Mouse (Mus musculus): Measurements from ENCODE around the gene Sertm1. TPM values are rescaled to one million over a fixed set of nuclear protein-coding genes. Genes with fewer than 3 reads are reported as not detected.

Sertm1 gene
- polyA plus RNA-seq (2015; fragmentation: Nextera tagmentation; extraction: Ambion mirVana) = 0.83 and 1.4 TPM in 2 replicates

DNA sequence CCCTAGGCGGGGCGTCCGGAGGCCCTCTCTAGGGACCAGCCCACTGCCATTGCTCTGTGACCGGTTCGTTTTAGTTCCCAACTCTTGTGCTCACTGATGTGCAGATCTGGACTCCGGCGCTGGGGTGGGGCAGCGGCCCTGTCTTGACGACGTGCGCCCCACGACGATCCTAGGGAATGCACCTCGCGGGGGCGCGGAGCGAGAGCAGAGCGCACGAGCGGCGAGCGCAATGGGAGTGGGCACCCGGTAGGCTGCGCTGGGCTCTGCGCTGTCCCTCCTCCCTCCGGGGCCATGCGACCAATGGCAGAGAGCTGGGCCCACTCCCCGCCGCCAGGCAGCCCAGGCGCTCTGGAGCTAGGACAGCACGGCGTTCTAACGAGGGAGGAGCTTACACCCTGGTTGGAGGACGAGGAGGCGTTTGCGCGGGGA lies at the start of gene Sertm1:
TSS of gene Sertm1 (minus strand) at position 245 of the 429 bp plus-strand sequence.
- peak within 1 kb of the TSS; percentile 38 for H3K4me3 ChIP-seq (ENCODE audit: low read depth, low read length)
- WGBS = under 1% methylated on average over 38 of the region's 38 CpGs
- H3K27ac ChIP-seq (ENCODE audit: low read depth, low read length) = no peak within 1 kb of the TSS
- TF ChIP-seq CTCF (IDR thresholded peaks at IDR 0.05; ENCODE audit: low read depth) = peak; percentile 28; the same call in 1 of the 2 replicates
- H3K9me3 ChIP-seq (ENCODE audit: control insufficient read depth) = no peaks in the 10 kb centered on the region
- H3K36me3 ChIP-seq (ENCODE audit: control insufficient read depth, insufficient read depth) = no peaks in the 10 kb centered on the region
- H3K27me3 ChIP-seq (replicated peaks; ENCODE audit: control insufficient read depth, insufficient read depth, low read length) = peaks cover 22% of the 10 kb centered on the region; the same call in 1 of the 2 replicates
- ATAC-seq = 0 out of 2 replicates have a peak, but pooled peaks have one; percentile 16
- H3K4me2 ChIP-seq (replicated peaks; ENCODE audit: low read depth) = peak within 1 kb of the TSS; percentile 66
- H3K4me1 ChIP-seq (replicated peaks; ENCODE audit: control insufficient read depth, insufficient read depth, low read length) = no peaks in the 10 kb centered on the region
- H3K9ac ChIP-seq (ENCODE audit: low read depth, low read length) = no peak within 1 kb of the TSS

DNA sequence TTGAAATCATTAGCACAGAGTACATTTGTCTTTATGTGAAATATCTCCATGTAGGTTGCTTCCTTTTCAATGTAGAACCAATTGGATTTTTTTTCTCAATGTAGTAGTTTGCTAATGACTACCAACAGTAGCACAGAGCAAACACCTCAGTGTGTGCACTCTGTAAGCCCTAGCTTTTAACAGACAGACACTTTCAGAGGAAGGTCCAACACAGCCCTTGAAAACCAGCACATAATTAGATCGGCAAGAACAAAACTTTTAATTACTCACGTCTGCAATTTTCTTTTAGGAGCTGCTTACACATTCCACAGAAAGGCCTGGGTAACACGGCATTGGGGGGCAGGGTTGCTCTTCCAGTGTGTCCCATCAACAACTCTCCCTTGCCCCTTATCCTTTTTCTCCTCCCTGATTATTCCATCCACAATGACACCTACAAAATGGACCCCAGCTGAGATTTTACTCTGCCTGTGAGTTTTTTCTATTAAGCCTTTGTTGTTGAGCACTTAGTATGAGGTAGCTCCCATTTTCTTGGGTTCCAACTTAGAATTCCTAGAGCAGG lies 49.3 kb upstream of the Sertm1 start:
- 67% methylated on average over 3 of the region's 3 CpGs for WGBS
- H3K27me3 ChIP-seq (replicated peaks; ENCODE audit: control insufficient read depth, insufficient read depth, low read length) = no peaks in the 10 kb centered on the region
- TF ChIP-seq CTCF (IDR thresholded peaks at IDR 0.05; ENCODE audit: low read depth) = no peak

DNA sequence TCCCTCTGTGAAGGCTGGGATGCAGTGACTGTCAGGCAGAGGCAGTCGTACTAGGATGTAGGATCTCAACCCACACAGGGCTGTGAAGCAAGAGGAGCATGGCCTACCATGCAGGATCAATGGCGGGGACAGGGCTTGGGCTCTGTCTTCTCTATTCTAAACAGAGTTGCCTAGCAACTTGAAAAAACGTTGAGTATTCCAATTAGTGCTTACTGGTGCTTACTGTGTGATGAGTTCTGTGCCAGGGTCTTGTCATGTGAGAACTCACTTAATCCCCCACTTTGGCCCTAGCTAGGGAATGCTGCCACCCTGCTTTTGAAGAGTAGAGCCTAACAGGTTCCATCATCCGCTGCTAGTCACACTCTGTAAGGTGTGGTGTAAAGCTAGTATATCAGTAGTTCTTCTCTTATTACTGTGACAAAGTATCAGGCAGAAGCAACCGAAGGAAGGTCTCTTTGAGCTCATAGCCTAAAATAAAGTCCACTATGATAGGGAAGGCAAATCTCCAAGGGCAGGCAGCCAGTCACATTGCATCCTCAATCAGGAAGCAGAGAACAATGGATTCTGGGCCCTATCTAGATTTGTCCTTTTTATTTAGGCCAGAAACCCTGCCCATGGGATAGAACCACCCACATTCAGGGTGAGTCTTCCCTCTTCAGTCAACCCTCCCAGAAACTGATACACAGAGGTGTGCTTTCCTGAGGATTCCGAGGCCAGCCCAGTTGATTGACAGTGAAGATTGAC lies 27.6 kb upstream of the Sertm1 start:
- Histone ChIP-seq H3K9ac (ENCODE audit: low read depth, low read length) (no peak overlapping the region), H3K36me3 (ENCODE audit: control insufficient read depth, insufficient read depth) (no peaks in the 10 kb centered on the region), H3K4me3 (ENCODE audit: low read depth, low read length) (no peak overlapping the region), H3K4me1 (replicated peaks; ENCODE audit: control insufficient read depth, insufficient read depth, low read length) (no peaks in the 10 kb centered on the region), H3K27me3 (replicated peaks; ENCODE audit: control insufficient read depth, insufficient read depth, low read length) (no peaks in the 10 kb centered on the region), H3K9me3 (ENCODE audit: control insufficient read depth) (no peaks in the 10 kb centered on the region), H3K4me2 (replicated peaks; ENCODE audit: low read depth) (no peak overlapping the region), H3K27ac (ENCODE audit: low read depth, low read length) (no peak overlapping the region)
- TF ChIP-seq CTCF (IDR thresholded peaks at IDR 0.05; ENCODE audit: low read depth) = no peak
- WGBS = 62% methylated on average over 6 of the region's 6 CpGs
- ATAC-seq = no peak

More for the DNA sequence above, 49.3 kb upstream of the Sertm1 start:
- Histone ChIP-seq H3K4me3 (ENCODE audit: low read depth, low read length) (no peak overlapping the region), H3K36me3 (ENCODE audit: control insufficient read depth, insufficient read depth) (no peaks in the 10 kb centered on the region), H3K9me3 (ENCODE audit: control insufficient read depth) (no peaks in the 10 kb centered on the region), H3K27ac (ENCODE audit: low read depth, low read length) (no peak overlapping the region), H3K4me2 (replicated peaks; ENCODE audit: low read depth) (no peak overlapping the region), H3K4me1 (replicated peaks; ENCODE audit: control insufficient read depth, insufficient read depth, low read length) (no peaks in the 10 kb centered on the region), H3K9ac (ENCODE audit: low read depth, low read length) (no peak overlapping the region)
- no peak for ATAC-seq

DNA sequence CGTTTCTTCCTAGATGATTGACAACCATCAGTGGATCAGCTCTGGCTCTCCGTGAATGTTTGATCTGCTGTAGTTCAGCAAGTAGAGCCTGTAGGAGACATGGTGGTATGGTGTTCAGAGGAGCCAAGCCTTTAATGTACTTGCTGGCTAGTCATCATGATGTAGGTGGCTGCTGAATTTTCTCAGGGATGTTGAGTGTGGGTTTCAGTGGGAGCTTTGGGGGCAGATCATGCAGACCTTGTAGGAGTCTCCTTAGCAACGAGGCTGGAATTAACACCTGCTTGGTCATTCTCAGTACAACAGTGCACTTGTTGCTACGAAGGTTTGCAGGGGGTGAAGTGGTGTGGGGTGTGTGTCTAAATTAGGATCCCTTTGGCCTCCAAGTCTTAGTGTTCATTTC lies 18.8 kb upstream of the Sertm1 start:
- Histone ChIP-seq H3K4me2 (replicated peaks; ENCODE audit: low read depth) (no peak overlapping the region), H3K4me1 (replicated peaks; ENCODE audit: control insufficient read depth, insufficient read depth, low read length) (no peaks in the 10 kb centered on the region), H3K36me3 (ENCODE audit: control insufficient read depth, insufficient read depth) (no peaks in the 10 kb centered on the region), H3K4me3 (ENCODE audit: low read depth, low read length) (no peak overlapping the region), H3K9ac (ENCODE audit: low read depth, low read length) (no peak overlapping the region), H3K27me3 (replicated peaks; ENCODE audit: control insufficient read depth, insufficient read depth, low read length) (no peaks in the 10 kb centered on the region), H3K27ac (ENCODE audit: low read depth, low read length) (no peak overlapping the region), H3K9me3 (ENCODE audit: control insufficient read depth) (no peaks in the 10 kb centered on the region)
- ATAC-seq = no peak
- TF ChIP-seq CTCF (IDR thresholded peaks at IDR 0.05; ENCODE audit: low read depth) = no peak
- WGBS = 80% methylated on average over 4 of the region's 4 CpGs

DNA sequence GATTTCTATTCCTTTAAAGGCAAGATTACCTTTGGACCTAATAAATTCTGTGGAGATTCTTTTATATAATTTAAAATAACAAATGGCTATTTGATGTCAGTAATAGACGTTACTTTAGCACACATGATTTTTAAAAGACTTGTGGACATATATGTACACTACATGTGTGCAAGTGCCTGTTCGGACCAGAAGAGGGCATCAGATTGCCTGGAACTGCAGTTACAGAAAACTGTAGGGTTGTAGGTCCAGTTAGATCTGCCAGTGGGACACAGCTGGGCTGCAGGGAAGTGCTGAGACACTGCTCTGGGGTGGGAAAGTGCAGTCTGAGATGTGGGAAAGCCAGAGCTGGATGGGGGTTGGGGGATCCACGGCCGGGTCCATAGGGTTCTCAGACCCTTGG lies 16.9 kb upstream of the Sertm1 start:
- Histone ChIP-seq H3K9me3 (ENCODE audit: control insufficient read depth) (no peaks in the 10 kb centered on the region), H3K4me1 (replicated peaks; ENCODE audit: control insufficient read depth, insufficient read depth, low read length) (no peaks in the 10 kb centered on the region), H3K9ac (ENCODE audit: low read depth, low read length) (no peak overlapping the region), H3K36me3 (ENCODE audit: control insufficient read depth, insufficient read depth) (no peaks in the 10 kb centered on the region), H3K27me3 (replicated peaks; ENCODE audit: control insufficient read depth, insufficient read depth, low read length) (no peaks in the 10 kb centered on the region), H3K27ac (ENCODE audit: low read depth, low read length) (no peak overlapping the region), H3K4me2 (replicated peaks; ENCODE audit: low read depth) (no peak overlapping the region), H3K4me3 (ENCODE audit: low read depth, low read length) (no peak overlapping the region)
- no peak for ATAC-seq
- peak; percentile 19; the same call in 1 of the 2 replicates for TF ChIP-seq CTCF (IDR thresholded peaks at IDR 0.05; ENCODE audit: low read depth)
- WGBS = 88% methylated on average over 4 of the region's 4 CpGs

DNA sequence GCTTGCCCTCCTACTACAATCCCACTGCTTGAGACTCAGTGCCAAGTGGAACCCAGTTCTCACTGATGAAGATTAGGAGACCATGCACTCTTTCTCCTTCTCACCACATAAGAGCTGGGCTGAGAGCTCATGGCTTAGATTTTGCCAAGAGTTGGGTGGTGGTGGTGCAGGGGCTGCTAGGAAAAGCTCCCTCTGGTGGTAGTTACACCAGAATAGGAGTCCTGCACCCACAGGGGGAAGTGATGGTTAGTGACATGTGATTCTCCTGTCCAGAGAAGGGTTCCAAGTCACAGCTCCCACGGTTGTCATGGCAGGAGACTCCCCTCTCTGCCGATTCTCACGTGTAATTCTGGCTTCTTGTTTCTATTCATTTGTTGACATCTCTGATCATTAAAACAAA lies 4.7 kb upstream of the Sertm1 start:
- peak; percentile 34; the same call in 1 of the 2 replicates for TF ChIP-seq CTCF (IDR thresholded peaks at IDR 0.05; ENCODE audit: low read depth)
- Histone ChIP-seq H3K4me3 (ENCODE audit: low read depth, low read length) (no peak overlapping the region), H3K9ac (ENCODE audit: low read depth, low read length) (no peak overlapping the region), H3K4me1 (replicated peaks; ENCODE audit: control insufficient read depth, insufficient read depth, low read length) (no peaks in the 10 kb centered on the region), H3K4me2 (replicated peaks; ENCODE audit: low read depth) (no peak overlapping the region), H3K9me3 (ENCODE audit: control insufficient read depth) (no peaks in the 10 kb centered on the region), H3K36me3 (ENCODE audit: control insufficient read depth, insufficient read depth) (no peaks in the 10 kb centered on the region), H3K27ac (ENCODE audit: low read depth, low read length) (no peak overlapping the region), H3K27me3 (replicated peaks; ENCODE audit: control insufficient read depth, insufficient read depth, low read length) (peaks cover 13% of the 10 kb centered on the region; the same call in 1 of the 2 replicates)
- ATAC-seq = no peak
- 70% methylated on average over 3 of the region's 3 CpGs for WGBS
